Mouse (Mus musculus): ENCODE measurements around the gene Vps26a. TPM values are rescaled to one million over a fixed set of nuclear protein-coding genes. Genes with fewer than 3 reads are reported as not detected.
A peak's percentile ranks its signal among the peaks of the same experiment; 100 is the strongest.
"Not testable (repeated sequence)": the region's sequence is repeated elsewhere in the genome, so short reads cannot be mapped to it uniquely, and the experiment has no call there.

Gene Vps26a
- total RNA-seq, 4 experiments from 2014 or later, result 42.9 to 55.6 (median 50.1) TPM

GRCm38 (mm10) chr10:62500916-62501615 lies 14.5 kb upstream of the Vps26a start:
- DNase-seq (ENCODE audit: low spot score), result no peak

- DNase-seq (ENCODE audit: low spot score), result peak; percentile 80
Measured at GRCm38 (mm10) chr10:62500088-62500915, 13.7 kb upstream of the Vps26a start.

- not testable (repeated sequence) for DNase-seq (ENCODE audit: low spot score)
Measured at GRCm38 (mm10) chr10:62491681-62492080, 5.1 kb upstream of the Vps26a start.

GRCm38 (mm10) chr10:62488266-62488665 lies 1.7 kb upstream of the Vps26a start:
- peak; percentile 57 for DNase-seq (ENCODE audit: low spot score)

- no peak for DNase-seq (ENCODE audit: low spot score)
Measured at GRCm38 (mm10) chr10:62485878-62486582, 575 bp downstream of the Vps26a start.

GRCm38 (mm10) chr10:62481108-62481852 lies 5.3 kb downstream of the Vps26a start:
- no peak for DNase-seq (ENCODE audit: low spot score)

GRCm38 (mm10) chr10:62476980-62477379 lies 9.6 kb downstream of the Vps26a start:
- DNase-seq (ENCODE audit: low spot score), result no peak

- no peak for DNase-seq (ENCODE audit: low spot score)
Measured at GRCm38 (mm10) chr10:62474944-62475343, 11.7 kb downstream of the Vps26a start.

- DNase-seq (ENCODE audit: low spot score), result no peak
Measured at GRCm38 (mm10) chr10:62471105-62471504, 15.5 kb downstream of the Vps26a start.

- DNase-seq (ENCODE audit: low spot score), result no peak
Measured at GRCm38 (mm10) chr10:62469736-62470135, 16.9 kb downstream of the Vps26a start.

- no peak for DNase-seq (ENCODE audit: low spot score)
Measured at GRCm38 (mm10) chr10:62461321-62461720, 25.3 kb downstream of the Vps26a start.

- not testable (repeated sequence) for DNase-seq (ENCODE audit: low spot score)
Measured at GRCm38 (mm10) chr10:62452001-62452400, 34.6 kb downstream of the Vps26a start.

GRCm38 (mm10) chr10:62450280-62450640 lies 36.3 kb downstream of the Vps26a start:
- no peak for DNase-seq (ENCODE audit: low spot score)

GRCm38 (mm10) chr10:62449364-62450279 lies 37.0 kb downstream of the Vps26a start, which contains the start of the genes 4930507D05Rik and Supv3l1:
Gene 4930507D05Rik, plus strand, starts transcription at chr10:62449489.
Gene Supv3l1, minus strand, starts transcription at chr10:62449738.
- DNase-seq (ENCODE audit: low spot score), result peak; percentile 87

- no peak for DNase-seq (ENCODE audit: low spot score)
Measured at GRCm38 (mm10) chr10:62430427-62430826, 56.2 kb downstream of the Vps26a start.

- no peak for DNase-seq (ENCODE audit: low spot score)
Measured at GRCm38 (mm10) chr10:62425081-62425871, 61.3 kb downstream of the Vps26a start.

GRCm38 (mm10) chr10:62422255-62422654 lies 64.3 kb downstream of the Vps26a start, which contains the start of gene Hkdc1:
Gene Hkdc1, minus strand, starts transcription at chr10:62422491.
- no peak for DNase-seq (ENCODE audit: low spot score)

- no peak for DNase-seq (ENCODE audit: low spot score)
Measured at GRCm38 (mm10) chr10:62421127-62421526, 65.5 kb downstream of the Vps26a start.

- DNase-seq (ENCODE audit: low spot score), result no peak
Measured at GRCm38 (mm10) chr10:62420399-62420798, 66.2 kb downstream of the Vps26a start.
